Mouse (Mus musculus): Measurements from ENCODE around the gene Abhd11.
"Not testable (repeated sequence)": the region's sequence is repeated elsewhere in the genome, so short reads cannot be mapped to it uniquely, and the experiment has no call there.

- not testable (repeated sequence) for TF ChIP-seq CTCF (IDR thresholded peaks at IDR 0.05; ENCODE audit: borderline replicate concordance, extremely low read depth, insufficient read depth, insufficient read length); POLR2A (IDR thresholded peaks at IDR 0.05; ENCODE audit: borderline replicate concordance, extremely low read depth, insufficient read depth, insufficient read length, poor library complexity, severe bottlenecking)
Measured at GRCm38 (mm10) chr5:134964655-134965054, 44.3 kb upstream of the Abhd11 start.
